Mouse (Mus musculus) heart, embryonic 14.5 days (tissue): ENCODE data around the gene Lrrc15. TPM values are rescaled to one million over a fixed set of nuclear protein-coding genes. Genes with fewer than 3 reads are reported as not detected.

Source experiments
- ATAC-seq: fragments of 200-750 bp; cut with Nextera tagmentation; 2 replicates; pipeline ENCODE4 v1.8.0; 2017; ENCODE audit warnings: low read depth, moderate TSS enrichment; ENCODE audit not compliant: insufficient number of reproducible peaks, insufficient read depth, low FRiP score
- H3K27ac ChIP-seq, 2 experiments: fragments of 200-500 bp in 1 of 2; fragments of 300-500 bp in 1 of 2; sonication (generic) in 1 of 2; replicated peaks in 1 of 2; 2 replicates each; pipeline ENCODE4 v1.5.1; 2012 to 2014; ENCODE audit warnings: low read depth in 2 of 2, low read length in 2 of 2, control low read depth in 1 of 2, mild to moderate bottlenecking in 1 of 2, mixed read lengths in 1 of 2; ENCODE audit not compliant: control insufficient read depth in 1 of 2, insufficient read depth in 1 of 2
- H3K27me3 ChIP-seq: fragments of 300-500 bp; sonication (generic); 2 replicates; pipeline ENCODE4 v1.6.1; 2014; ENCODE audit warnings: mild to moderate bottlenecking, low read length, control low read depth; ENCODE audit not compliant: control insufficient read depth, insufficient read depth
- H3K36me3 ChIP-seq: fragments of 300-500 bp; sonication (generic); 2 replicates; pipeline ENCODE4 v1.6.1; 2014; ENCODE audit warnings: mild to moderate bottlenecking, control low read depth, low read length, mixed read lengths; ENCODE audit not compliant: control insufficient read depth, insufficient read depth
- H3K4me1 ChIP-seq, 2 experiments: fragments of 200-500 bp in 1 of 2; fragments of 300-500 bp in 1 of 2; sonication (generic) in 1 of 2; 2 replicates each; pipeline ENCODE4 v1.6.1; 2012 to 2014; ENCODE audit warnings: low read length in 2 of 2, control low read depth in 1 of 2, mixed read lengths in 1 of 2; ENCODE audit not compliant: control insufficient read depth in 2 of 2, insufficient read depth in 2 of 2
- H3K4me2 ChIP-seq: fragments of 300-500 bp; sonication (generic); 2 replicates; pipeline ENCODE4 v1.6.1; 2014; ENCODE audit warnings: mild to moderate bottlenecking, low read length
- H3K4me3 ChIP-seq, 2 experiments: fragments of 200-500 bp in 1 of 2; fragments of 300-500 bp in 1 of 2; sonication (generic) in 1 of 2; 2 replicates each; pipeline ENCODE4 v1.5.1; 2012 to 2014; ENCODE audit warnings: low read length in 2 of 2, mild to moderate bottlenecking in 2 of 2, control low read depth in 1 of 2, low read depth in 1 of 2, moderate library complexity in 1 of 2; ENCODE audit not compliant: control insufficient read depth in 1 of 2, insufficient read depth in 1 of 2
- H3K9ac ChIP-seq: fragments of 300-500 bp; sonication (generic); 2 replicates; pipeline ENCODE4 v1.6.1; 2014; ENCODE audit warnings: mild to moderate bottlenecking, low read length
- H3K9me3 ChIP-seq: fragments of 300-500 bp; sonication (generic); 2 replicates; pipeline ENCODE4 v1.6.1; 2016; ENCODE audit warnings: low read length, control low read depth; ENCODE audit not compliant: control insufficient read depth
- WGBS: fragments of 180-500 bp; shearing (Covaris S2); extraction: QIAGEN DNeasy Blood & Tissue Kit; methylation state at CpG from one replicate; pipeline ENCODE4 v1.1.7; 2014; 5-methylcytosine and 5-hydroxymethylcytosine counted together
- polyA plus RNA-seq: library from polyadenylated mRNA; unstranded; fragments of >200 nt; fragmentation: Nextera tagmentation; extraction: Ambion mirVana; gene quantifications from 2 replicates; pipeline ENCODE4 v1.2.1, GENCODE M21; 2014

Lrrc15 gene
- polyA plus RNA-seq, 1 experiment from 2014 or later: 0.19 TPM

- ATAC-seq: no peak
- WGBS: 71% methylated on average over 15 of the region's 15 CpGs
- Histone ChIP-seq H3K36me3 (no peaks in the 10 kb centered on the region), H3K4me1 (peaks cover 9 to 12% of the 10 kb centered on the region in 2 experiments; a peak in 3 of 4 replicates), H3K4me2 (no peak overlapping the region), H3K27me3 (peaks cover 3% of the 10 kb centered on the region; the same call in 1 of the 2 replicates), H3K9me3 (no peaks in the 10 kb centered on the region), H3K9ac (no peak overlapping the region), H3K27ac (no peak overlapping the region), H3K4me3 (no peak overlapping the region)
These were observed 7.3 kb downstream of the Lrrc15 start for GRCm38 (mm10) chr16:30275558-30276340.

- Histone ChIP-seq H3K4me3 (no peak overlapping the region), H3K4me2 (no peak overlapping the region), H3K36me3 (no peaks in the 10 kb centered on the region), H3K9ac (no peak overlapping the region), H3K27ac (no peak overlapping the region), H3K9me3 (no peaks in the 10 kb centered on the region), H3K4me1 (peaks cover 6 to 14% of the 10 kb centered on the region in 2 experiments; a peak in 3 of 4 replicates), H3K27me3 (0 out of 2 replicates have a peak, but pooled peaks cover 3% of the 10 kb centered on the region)
- WGBS: 86% methylated on average over 8 of the region's 8 CpGs
- ATAC-seq: no peak
These were observed 10.0 kb downstream of the Lrrc15 start for GRCm38 (mm10) chr16:30273065-30273464.

- H3K27me3 ChIP-seq: 0 out of 2 replicates have a peak, but pooled peaks cover 3% of the 10 kb centered on the region
- no peak overlapping the region for H3K4me3 ChIP-seq
- peaks cover 6 to 14% of the 10 kb centered on the region in 2 experiments; a peak in 3 of 4 replicates for H3K4me1 ChIP-seq
- no peaks in the 10 kb centered on the region for H3K9me3 ChIP-seq
- ATAC-seq: no peak
- H3K9ac ChIP-seq: no peak overlapping the region
- WGBS: 79% methylated on average over 6 of the region's 6 CpGs
- H3K36me3 ChIP-seq: no peaks in the 10 kb centered on the region
- no peak overlapping the region for H3K27ac ChIP-seq
- no peak overlapping the region for H3K4me2 ChIP-seq
These were observed 11.0 kb downstream of the Lrrc15 start for GRCm38 (mm10) chr16:30271941-30272595.

- no peaks in the 10 kb centered on the region for H3K36me3 ChIP-seq
- H3K27me3 ChIP-seq: 0 out of 2 replicates have a peak, but pooled peaks cover 3% of the 10 kb centered on the region
- no peak overlapping the region for H3K9ac ChIP-seq
- no peak overlapping the region for H3K4me2 ChIP-seq
- no peak overlapping the region for H3K27ac ChIP-seq
- WGBS: 46% methylated on average over 8 of the region's 8 CpGs
- peaks cover 6 to 14% of the 10 kb centered on the region in 2 experiments; a peak in 3 of 4 replicates for H3K4me1 ChIP-seq
- H3K9me3 ChIP-seq: no peaks in the 10 kb centered on the region
- no peak overlapping the region for H3K4me3 ChIP-seq
- no peak for ATAC-seq
These were observed 11.8 kb downstream of the Lrrc15 start for GRCm38 (mm10) chr16:30271223-30271761.

GRCm38 (mm10) chr16:30267359-30267758 lies 15.7 kb downstream of the Lrrc15 start, which contains the start of gene Cpn2:
Gene Cpn2, minus strand, starts transcription at chr16:30267499.
- no peak for ATAC-seq
- no peaks in the 10 kb centered on the region for H3K9me3 ChIP-seq
- no peak within 1 kb of the TSS for H3K9ac ChIP-seq
- no peaks in the 10 kb centered on the region for H3K36me3 ChIP-seq
- H3K27ac ChIP-seq: no peak within 1 kb of the TSS
- H3K4me2 ChIP-seq: no peak within 1 kb of the TSS
- 63% methylated on average over 5 of the region's 5 CpGs for WGBS
- no peaks in the 10 kb centered on the region for H3K27me3 ChIP-seq
- no peak within 1 kb of the TSS for H3K4me3 ChIP-seq
- peaks cover 5 to 10% of the 10 kb centered on the region in 2 experiments; a peak in 3 of 4 replicates for H3K4me1 ChIP-seq

- H3K27me3 ChIP-seq: no peaks in the 10 kb centered on the region
- no peak overlapping the region for H3K4me2 ChIP-seq
- no peak overlapping the region for H3K27ac ChIP-seq
- H3K4me3 ChIP-seq: no peak overlapping the region
- 70% methylated on average over 5 of the region's 5 CpGs for WGBS
- ATAC-seq: no peak
- H3K9me3 ChIP-seq: no peaks in the 10 kb centered on the region
- peaks cover 5 to 9% of the 10 kb centered on the region in 2 experiments; a peak in 3 of 4 replicates for H3K4me1 ChIP-seq
- H3K9ac ChIP-seq: no peak overlapping the region
- H3K36me3 ChIP-seq: no peaks in the 10 kb centered on the region
These were observed 16.5 kb downstream of the Lrrc15 start for GRCm38 (mm10) chr16:30266561-30266960.

GRCm38 (mm10) chr16:30265611-30266010 lies 17.4 kb downstream of the Lrrc15 start:
- Histone ChIP-seq H3K4me3 (no peak overlapping the region), H3K4me2 (no peak overlapping the region), H3K4me1 (peaks cover 0 to 3% of the 10 kb centered on the region in 2 experiments; a peak in 1 of 4 replicates), H3K27ac (no peak overlapping the region; a peak in 1 of 4 replicates), H3K9ac (no peak overlapping the region), H3K36me3 (no peaks in the 10 kb centered on the region), H3K27me3 (no peaks in the 10 kb centered on the region), H3K9me3 (no peaks in the 10 kb centered on the region)
- ATAC-seq: no peak
- 66% methylated on average over 4 of the region's 4 CpGs for WGBS
